ENCODE assay signal across 23 mouse cellular contexts in genomic region chr3:130819837-130820098, GRCm38 (mm10).
DNase-seq lines count a peak whose midpoint lies in the region; ATAC-seq and TF ChIP-seq lines count a peak whose summit lies in the region.
"Had no signal": no experiment of that assay in that cellular context is flagged by ENCODE, and none has a peak within 500 bp of the region (broad histone marks: within the 10 kb centered on the region; RNA-seq: fewer than 3 reads in every experiment).

No protein-coding gene starts in this region.

- no peaks in the 10 kb centered on the region for H3K4me1 ChIP-seq in kidney, postnatal 0 days (replicated peaks; ENCODE audit: insufficient read depth, low read length)
- H3K4me1 ChIP-seq in midbrain, postnatal 0 days (ENCODE audit: insufficient read depth, low read length) = no peaks in the 10 kb centered on the region
- H3K4me1 ChIP-seq in midbrain, embryonic 13.5 days (replicated peaks) = peaks cover 11% of the 10 kb centered on the region

- ATAC-seq in kidney, postnatal 0 days (replicated peaks; ENCODE audit: low FRiP score, low read depth) = no peak
- no peak for ATAC-seq in midbrain, postnatal 0 days (ENCODE audit: low FRiP score)
- no peak for ATAC-seq in midbrain, embryonic 13.5 days
- peak; percentile 27 for ATAC-seq in activated CD4-positive, CD25-positive, alpha-beta regulatory T cell, adult 4 months
- ATAC-seq in inflammation-experienced regulatory T-cells, adult 6 months = peak; percentile 31
- no peak for ATAC-seq in erythroid progenitor cell, adult 5-6 weeks (replicated peaks; ENCODE audit: low FRiP score, poor library complexity, severe bottlenecking)

- H3K27ac ChIP-seq in kidney, postnatal 0 days = no peak overlapping the region
- no peak overlapping the region for H3K27ac ChIP-seq in midbrain, postnatal 0 days (ENCODE audit: low read depth, low read length)
- H3K27ac ChIP-seq in midbrain, embryonic 13.5 days = no peak overlapping the region
- H3K27ac ChIP-seq: embryonic facial prominence, embryonic 12.5 days; gastrocnemius, adult 2 months; hindbrain, embryonic 13.5 days; liver, embryonic 14.5 days; neural tube, embryonic 15.5 days had no signal

- WGBS in kidney, postnatal 0 days = 57% methylated on average over 9 of the region's 9 CpGs
- WGBS in midbrain, postnatal 0 days = 64% methylated on average over 9 of the region's 9 CpGs
- WGBS in midbrain, embryonic 13.5 days = 86% methylated on average over 9 of the region's 9 CpGs

- H3K9ac ChIP-seq in kidney, postnatal 0 days (ENCODE audit: low read depth, low read length) = no peak overlapping the region
- H3K9ac ChIP-seq in midbrain, postnatal 0 days (replicated peaks; ENCODE audit: low read length, poor library complexity, severe bottlenecking) = no peak overlapping the region
- no peak overlapping the region for H3K9ac ChIP-seq in midbrain, embryonic 13.5 days (replicated peaks)
- H3K9ac ChIP-seq: embryonic facial prominence, embryonic 12.5 days; hindbrain, embryonic 13.5 days; limb, embryonic 15.5 days; liver, embryonic 14.5 days; neural tube, embryonic 15.5 days had no signal

- peak; percentile 25; the same call in 1 of the 2 replicates for TF ChIP-seq CTCF in kidney, postnatal 0 days (IDR thresholded peaks at IDR 0.05; ENCODE audit: low read depth)
- peak; percentile 38 for TF ChIP-seq CTCF in midbrain, postnatal 0 days (IDR thresholded peaks at IDR 0.05)

- peak; percentile 18 for DNase-seq in kidney, postnatal 0 days (ENCODE audit: low spot score)
- DNase-seq in kidney, postnatal 10 days = no peak
- DNase-seq in midbrain, postnatal 0 days (ENCODE audit: low spot score) = no peak
- DNase-seq in ovary, postnatal 14 days (ENCODE audit: low spot score) = no peak
- DNase-seq: adrenal gland, postnatal 14 days; cerebellum, postnatal 36 days; gastrocnemius, adult 2 months; kidney, adult 2 months; kidney, postnatal 14 days; lung, postnatal 36 days; right cerebral cortex, postnatal 14 days; thymus, postnatal 25 days had no signal

- H3K9me3 ChIP-seq in kidney, postnatal 0 days (replicated peaks; ENCODE audit: low read length) = no peaks in the 10 kb centered on the region
- no peaks in the 10 kb centered on the region for H3K9me3 ChIP-seq in midbrain, postnatal 0 days (ENCODE audit: low read length)
- no peaks in the 10 kb centered on the region for H3K9me3 ChIP-seq in midbrain, embryonic 13.5 days
- H3K9me3 ChIP-seq: embryonic facial prominence, embryonic 12.5 days; hindbrain, embryonic 13.5 days; limb, embryonic 15.5 days; neural tube, embryonic 15.5 days had no signal

- no peaks in the 10 kb centered on the region for H3K27me3 ChIP-seq in kidney, postnatal 0 days (ENCODE audit: insufficient read depth, low read length)
- H3K27me3 ChIP-seq in midbrain, postnatal 0 days (ENCODE audit: insufficient read depth, low read length) = no peaks in the 10 kb centered on the region
- H3K27me3 ChIP-seq in midbrain, embryonic 13.5 days = no peaks in the 10 kb centered on the region
- H3K27me3 ChIP-seq: CH12.LX; embryonic facial prominence, embryonic 12.5 days; limb, embryonic 15.5 days; neural tube, embryonic 15.5 days had no signal

- no peak overlapping the region for H3K4me2 ChIP-seq in kidney, postnatal 0 days (ENCODE audit: low read length)
- H3K4me2 ChIP-seq in midbrain, postnatal 0 days (ENCODE audit: low read depth, low read length, poor library complexity, severe bottlenecking) = no peak overlapping the region
- H3K4me2 ChIP-seq in midbrain, embryonic 13.5 days (replicated peaks) = no peak overlapping the region

- no peak overlapping the region for H3K4me3 ChIP-seq in kidney, postnatal 0 days (replicated peaks; ENCODE audit: low read depth, low read length)
- H3K4me3 ChIP-seq in midbrain, postnatal 0 days (ENCODE audit: low read depth, low read length) = no peak overlapping the region
- no peak overlapping the region for H3K4me3 ChIP-seq in midbrain, embryonic 13.5 days (replicated peaks)
- H3K4me3 ChIP-seq: gastrocnemius, adult 2 months; hindbrain, embryonic 13.5 days; megakaryocyte, embryonic 14.5 days had no signal

- H3K36me3 ChIP-seq in kidney, postnatal 0 days (ENCODE audit: insufficient read depth, low read length) = no peaks in the 10 kb centered on the region
- no peaks in the 10 kb centered on the region for H3K36me3 ChIP-seq in midbrain, postnatal 0 days (ENCODE audit: insufficient read depth, low read length)
- no peaks in the 10 kb centered on the region for H3K36me3 ChIP-seq in midbrain, embryonic 13.5 days
- H3K36me3 ChIP-seq: embryonic facial prominence, embryonic 12.5 days; hindbrain, embryonic 13.5 days; limb, embryonic 15.5 days; neural tube, embryonic 15.5 days had no signal

Comparison
In these comparisons a context has a peak if more than half of its experiments do, and no peak if none do; other contexts are left out.
1. ATAC-seq: peak in activated CD4-positive, CD25-positive, alpha-beta regulatory T cell, adult 4 months (single experiment) and inflammation-experienced regulatory T-cells, adult 6 months (single experiment); none in kidney, postnatal 0 days (single experiment), midbrain, postnatal 0 days (single experiment), midbrain, embryonic 13.5 days (single experiment) and erythroid progenitor cell, adult 5-6 weeks (single experiment).